Mouse (Mus musculus) MEL (cell line): ENCODE results near the gene Plcb3. TPM values are rescaled to one million over a fixed set of nuclear protein-coding genes. Genes with fewer than 3 reads are reported as not detected.

ENCODE experiments used
- DNase-seq: peaks from one replicate; pipeline ENCODE4 v3.0.0; 2011; ENCODE audit warnings: low read depth, low spot score
- H3K27ac ChIP-seq: 2 replicates; pipeline ENCODE4 v1.5.1; 2012; ENCODE audit warnings: low read depth, mild to moderate bottlenecking, control low read depth, low read length, moderate library complexity; ENCODE audit not compliant: control insufficient read depth
- H3K27me3 ChIP-seq, 2 experiments: fragments of 150-350 bp in 1 of 2; sonication (generic) in 1 of 2; 2 replicates each; pipeline ENCODE4 v1.6.1; 2012; ENCODE audit warnings: low read length in 2 of 2, mild to moderate bottlenecking in 2 of 2, improper control_type of control experiment in 1 of 2, moderate library complexity in 1 of 2; ENCODE audit not compliant: insufficient read depth in 2 of 2, control insufficient read depth in 1 of 2
- H3K36me3 ChIP-seq, 2 experiments: 2 replicates each; pipeline ENCODE4 v1.6.1; 2012 to 2014; ENCODE audit warnings: low read length in 2 of 2, improper control_type of control experiment in 1 of 2, inconsistent platforms in 1 of 2, mild to moderate bottlenecking in 1 of 2; ENCODE audit not compliant: insufficient read depth in 2 of 2, control insufficient read depth in 1 of 2
- H3K4me1 ChIP-seq, 2 experiments: fragments of 150-350 bp in 1 of 2; sonication (generic) in 1 of 2; 2 replicates each; pipeline ENCODE4 v1.6.1; 2012; ENCODE audit warnings: low read length in 2 of 2, improper control_type of control experiment in 1 of 2, mild to moderate bottlenecking in 1 of 2; ENCODE audit not compliant: insufficient read depth in 2 of 2, control insufficient read depth in 1 of 2
- H3K4me3 ChIP-seq, 2 experiments: fragments of 150-350 bp in 1 of 2; sonication (generic) in 1 of 2; 2 replicates each; pipeline ENCODE4 v1.5.1; 2012; ENCODE audit warnings: low read depth in 2 of 2, low read length in 2 of 2, mild to moderate bottlenecking in 2 of 2, moderate library complexity in 2 of 2, control low read depth in 1 of 2, improper control_type of control experiment in 1 of 2; ENCODE audit not compliant: control insufficient read depth in 1 of 2, insufficient read depth in 1 of 2
- H3K79me2 ChIP-seq: 2 replicates; pipeline ENCODE4 v1.6.1; 2012; ENCODE audit warnings: mild to moderate bottlenecking, low read length, moderate library complexity; ENCODE audit not compliant: control insufficient read depth, poor library complexity, insufficient read depth
- H3K9ac ChIP-seq: 2 replicates; pipeline ENCODE4 v1.6.1; 2012; ENCODE audit warnings: low read depth, mild to moderate bottlenecking, control low read depth, low read length, moderate library complexity; ENCODE audit not compliant: control insufficient read depth, poor library complexity, severe bottlenecking
- H3K9me3 ChIP-seq: fragments of 150-350 bp; sonication (generic); replicated peaks from 2 replicates; pipeline ENCODE4 v1.6.1; 2012; ENCODE audit warnings: mild to moderate bottlenecking, low read length, improper control_type of control experiment, moderate library complexity; ENCODE audit not compliant: insufficient read depth
- BHLHE40 ChIP-seq: IDR thresholded peaks from 2 replicates; pipeline ENCODE4 v1.6.1; 2012; ENCODE audit warnings: low read depth, mild to moderate bottlenecking, inconsistent platforms, low read length, improper control_type of control experiment, borderline replicate concordance
- CTCF ChIP-seq, 3 experiments: IDR thresholded peaks in 2 of 3; conservative IDR thresholded peaks in 1 of 3; 2 replicates each; pipeline ENCODE4 v1.5.1; 2011 to 2012; ENCODE audit warnings: low read length in 3 of 3, low read depth in 2 of 3, mild to moderate bottlenecking in 2 of 3, improper control_type of control experiment in 1 of 3, inconsistent platforms in 1 of 3, mixed read lengths in 1 of 3, moderate library complexity in 1 of 3; ENCODE audit not compliant: control insufficient read depth in 1 of 3, insufficient read depth in 1 of 3, poor library complexity in 1 of 3, severe bottlenecking in 1 of 3
- ELF1 ChIP-seq: IDR thresholded peaks from 2 replicates; pipeline ENCODE4 v1.6.1; 2014; ENCODE audit warnings: low read depth, mild to moderate bottlenecking, inconsistent platforms, low read length, improper control_type of control experiment, moderate library complexity
- EP300 ChIP-seq, 2 experiments: IDR thresholded peaks; 2 replicates each; pipeline ENCODE4 v1.6.1; 2011; ENCODE audit warnings: improper control_type of control experiment in 2 of 2, low read length in 2 of 2, low read depth in 1 of 2, mild to moderate bottlenecking in 1 of 2
- ETS1 ChIP-seq: IDR thresholded peaks from 2 replicates; pipeline ENCODE4 v1.6.1; 2012; ENCODE audit warnings: low read depth, mild to moderate bottlenecking, inconsistent platforms, low read length, improper control_type of control experiment, moderate library complexity
- GABPA ChIP-seq: IDR thresholded peaks from 2 replicates; pipeline ENCODE4 v1.6.1; 2012; ENCODE audit warnings: low read depth, mild to moderate bottlenecking, inconsistent platforms, low read length, improper control_type of control experiment, moderate library complexity
- GATA1 ChIP-seq: IDR thresholded peaks from 2 replicates; pipeline ENCODE4 v1.6.1; 2011; ENCODE audit warnings: low read depth, low read length, improper control_type of control experiment
- MAFK ChIP-seq: IDR thresholded peaks from 2 replicates; pipeline ENCODE4 v1.6.1; 2011; ENCODE audit warnings: low read depth, mild to moderate bottlenecking, low read length, improper control_type of control experiment, borderline replicate concordance
- MXI1 ChIP-seq: IDR thresholded peaks from 2 replicates; pipeline ENCODE4 v1.6.1; 2011; ENCODE audit warnings: mild to moderate bottlenecking, low read depth, low read length, improper control_type of control experiment
- MYB ChIP-seq: IDR thresholded peaks from 2 replicates; pipeline ENCODE4 v1.6.1; 2011; ENCODE audit warnings: mild to moderate bottlenecking, low read depth, low read length, improper control_type of control experiment
- MYC ChIP-seq: IDR thresholded peaks from 2 replicates; pipeline ENCODE4 v1.6.1; 2011; ENCODE audit warnings: low read depth, mild to moderate bottlenecking, low read length, improper control_type of control experiment, moderate library complexity
- NELFE ChIP-seq: IDR thresholded peaks from 2 replicates; pipeline ENCODE4 v1.6.1; 2011; ENCODE audit warnings: low read depth, low read length, improper control_type of control experiment
- POLR2AphosphoS2 ChIP-seq: IDR thresholded peaks from 2 replicates; pipeline ENCODE4 v1.6.1; 2011; ENCODE audit warnings: low read length, improper control_type of control experiment
- RAD21 ChIP-seq: IDR thresholded peaks from 2 replicates; pipeline ENCODE4 v1.6.1; 2011; ENCODE audit warnings: mild to moderate bottlenecking, low read depth, low read length, improper control_type of control experiment
- SIN3A ChIP-seq: IDR thresholded peaks from 2 replicates; pipeline ENCODE4 v1.6.1; 2012; ENCODE audit warnings: low read length, improper control_type of control experiment, inconsistent platforms
- SMC3 ChIP-seq: IDR thresholded peaks from 2 replicates; pipeline ENCODE4 v1.6.1; 2011; ENCODE audit warnings: low read depth, low read length, improper control_type of control experiment
- TAL1 ChIP-seq: IDR thresholded peaks from 2 replicates; pipeline ENCODE4 v1.6.1; 2012; ENCODE audit warnings: mild to moderate bottlenecking, inconsistent platforms, low read length, moderate library complexity, mixed read lengths
- TCF12 ChIP-seq: IDR thresholded peaks from 2 replicates; pipeline ENCODE4 v1.6.1; 2014; ENCODE audit warnings: low read depth, mild to moderate bottlenecking, inconsistent platforms, low read length, improper control_type of control experiment, moderate library complexity
- ZKSCAN1 ChIP-seq: IDR thresholded peaks from 2 replicates; pipeline ENCODE4 v1.6.1; 2012; ENCODE audit warnings: low read depth, mild to moderate bottlenecking, inconsistent platforms, low read length, improper control_type of control experiment, moderate library complexity
- ZMIZ1 ChIP-seq: IDR thresholded peaks from 2 replicates; pipeline ENCODE4 v1.6.1; 2012; ENCODE audit warnings: low read depth, mild to moderate bottlenecking, inconsistent platforms, low read length, improper control_type of control experiment, moderate library complexity
- polyA plus RNA-seq, 2 experiments: library from polyadenylated mRNA; stranded (reverse) in 1 of 2; unstranded in 1 of 2; fragments of >175 nt in 1 of 2; fragments of >200 nt in 1 of 2; gene quantifications; 2 replicates each; pipeline versions ENCODE4 v1.2.1 to v1.2.4; 2012; ENCODE audit warnings: low replicate concordance in 2 of 2, low read depth in 1 of 2; ENCODE audit not compliant: insufficient read length in 2 of 2, insufficient read depth in 1 of 2, missing spikeins in 1 of 2
- total RNA-seq: library from RNA; depleted of rRNA; stranded (reverse); fragments of 300-350 nt; gene quantifications from 2 replicates; pipeline ENCODE4 v1.2.3, GENCODE M21; 2012

Gene Plcb3
- total and polyA plus RNA-seq, 3 experiments: 12.6 to 30.8 TPM; not detected in 1

- peaks cover 39% of the 10 kb centered on the region for H3K79me2 ChIP-seq
- H3K4me3 ChIP-seq: no peak overlapping the region
- H3K36me3 ChIP-seq: peaks cover 0 to 23% of the 10 kb centered on the region in 2 experiments; a peak in 2 of 4 replicates
- no peak for TF ChIP-seq CTCF (IDR thresholded peaks at IDR 0.05 in 2 of 3, conservative IDR thresholded peaks at IDR 0.05 in 1 of 3; ENCODE audit: control insufficient read depth in 1 of 3, insufficient read depth in 1 of 3, low read depth in 2 of 3, low read length in 3 of 3, poor library complexity in 1 of 3, severe bottlenecking in 1 of 3)
- TF ChIP-seq ETS1: no peak
- no peak; the same call in 1 of the 2 replicates for TF ChIP-seq SIN3A
- 0 out of 2 replicates have a peak, but pooled peaks have one; percentile 6 for TF ChIP-seq MYB
- TF ChIP-seq ZMIZ1: 0 out of 2 replicates have a peak, but pooled peaks have one; percentile 54
- 0 out of 2 replicates have a peak, but pooled peaks have one; percentile 58 for TF ChIP-seq MXI1
- TF ChIP-seq EP300 (IDR thresholded peaks at IDR 0.05; ENCODE audit: low read depth in 1 of 2, low read length in 2 of 2): no peak
- TF ChIP-seq SMC3: 0 out of 2 replicates have a peak, but pooled peaks have one; percentile 4
- no peak; the same call in 1 of the 2 replicates for TF ChIP-seq MYC
- TF ChIP-seq TCF12: no peak
- TF ChIP-seq POLR2AphosphoS2: no peak; the same call in 1 of the 2 replicates
- no peak for TF ChIP-seq ZKSCAN1
- 0 out of 2 replicates have a peak, but pooled peaks have one; percentile 24 for TF ChIP-seq NELFE
- no peak for TF ChIP-seq ELF1
- no peak for TF ChIP-seq TAL1
- no peak for TF ChIP-seq RAD21
- TF ChIP-seq GATA1: no peak
- TF ChIP-seq GABPA: no peak
- no peak for TF ChIP-seq MAFK
- no peak for TF ChIP-seq BHLHE40
- TF ChIP-seq, all 39 proteins: peak for 5
- H3K27me3 ChIP-seq: no peaks in the 10 kb centered on the region
- peak; percentile 34 for DNase-seq
- no peaks in the 10 kb centered on the region for H3K9me3 ChIP-seq
- H3K4me1 ChIP-seq: peaks cover 0 to 20% of the 10 kb centered on the region in 2 experiments; a peak in 3 of 4 replicates
- peak overlapping the region; percentile 67 for H3K9ac ChIP-seq
- peak overlapping the region; percentile 57 for H3K27ac ChIP-seq
Measured at GRCm38 (mm10) chr19:6977759-6978638, 1.7 kb upstream of the Plcb3 start.
